Mouse (Mus musculus) thymus, adult 2 months (tissue): Measurements from ENCODE around the gene Ly86. TPM values are rescaled to one million over a fixed set of nuclear protein-coding genes. Genes with fewer than 3 reads are reported as not detected.

ENCODE experiments used
- DNase-seq: peaks from one replicate; pipeline ENCODE4 v3.0.0; 2021
- H3K27ac ChIP-seq: fragments of 200-500 bp; 2 replicates; pipeline ENCODE4 v1.5.1; 2012; ENCODE audit warnings: low read length, control low read depth; ENCODE audit not compliant: control insufficient read depth, insufficient read depth
- H3K27me3 ChIP-seq: fragments of 200-500 bp; 2 replicates; pipeline ENCODE4 v1.6.1; 2012; ENCODE audit warnings: mild to moderate bottlenecking, low read length, moderate library complexity, mixed read lengths; ENCODE audit not compliant: control insufficient read depth, insufficient read depth
- H3K36me3 ChIP-seq: fragments of 200-500 bp; 2 replicates; pipeline ENCODE4 v1.6.1; 2012; ENCODE audit warnings: mild to moderate bottlenecking, low read length, moderate library complexity; ENCODE audit not compliant: control insufficient read depth, insufficient read depth
- H3K4me1 ChIP-seq: fragments of 200-500 bp; replicated peaks from 2 replicates; pipeline ENCODE4 v1.6.1; 2012; ENCODE audit warnings: low read length; ENCODE audit not compliant: control insufficient read depth, insufficient read depth
- H3K4me3 ChIP-seq: fragments of 200-500 bp; 2 replicates; pipeline ENCODE4 v1.5.1; 2012; ENCODE audit warnings: mild to moderate bottlenecking, low read length, control low read depth, moderate library complexity; ENCODE audit not compliant: control insufficient read depth, insufficient read depth
- CTCF ChIP-seq: fragments of 200-500 bp; IDR thresholded peaks from 2 replicates; pipeline ENCODE4 v1.5.1; 2012; ENCODE audit warnings: mild to moderate bottlenecking, control low read depth, low read length, moderate library complexity, borderline replicate concordance; ENCODE audit not compliant: control insufficient read depth, poor library complexity, insufficient read depth; ENCODE audit errors: extremely low read depth
- POLR2A ChIP-seq: fragments of 200-500 bp; IDR thresholded peaks from 2 replicates; pipeline ENCODE4 v1.6.1; 2012; ENCODE audit warnings: mild to moderate bottlenecking, low read length, control low read depth, moderate library complexity; ENCODE audit not compliant: control insufficient read depth, poor library complexity, insufficient read depth; ENCODE audit errors: extremely low read depth
- WGBS: fragments of 180-500 bp; shearing (Covaris S2); methylation state at CpG from one replicate; pipeline ENCODE4 v1.1.7; 2018; 5-methylcytosine and 5-hydroxymethylcytosine counted together
- polyA plus RNA-seq: library from polyadenylated mRNA; depleted of rRNA; stranded (reverse); fragments of >200 nt; gene quantifications from 2 replicates; pipeline ENCODE4 v1.2.3, GENCODE M21; 2012; rRNA removed

The Ly86 gene
- polyA plus RNA-seq = 14.2 and 14.4 TPM in 2 replicates

DNA sequence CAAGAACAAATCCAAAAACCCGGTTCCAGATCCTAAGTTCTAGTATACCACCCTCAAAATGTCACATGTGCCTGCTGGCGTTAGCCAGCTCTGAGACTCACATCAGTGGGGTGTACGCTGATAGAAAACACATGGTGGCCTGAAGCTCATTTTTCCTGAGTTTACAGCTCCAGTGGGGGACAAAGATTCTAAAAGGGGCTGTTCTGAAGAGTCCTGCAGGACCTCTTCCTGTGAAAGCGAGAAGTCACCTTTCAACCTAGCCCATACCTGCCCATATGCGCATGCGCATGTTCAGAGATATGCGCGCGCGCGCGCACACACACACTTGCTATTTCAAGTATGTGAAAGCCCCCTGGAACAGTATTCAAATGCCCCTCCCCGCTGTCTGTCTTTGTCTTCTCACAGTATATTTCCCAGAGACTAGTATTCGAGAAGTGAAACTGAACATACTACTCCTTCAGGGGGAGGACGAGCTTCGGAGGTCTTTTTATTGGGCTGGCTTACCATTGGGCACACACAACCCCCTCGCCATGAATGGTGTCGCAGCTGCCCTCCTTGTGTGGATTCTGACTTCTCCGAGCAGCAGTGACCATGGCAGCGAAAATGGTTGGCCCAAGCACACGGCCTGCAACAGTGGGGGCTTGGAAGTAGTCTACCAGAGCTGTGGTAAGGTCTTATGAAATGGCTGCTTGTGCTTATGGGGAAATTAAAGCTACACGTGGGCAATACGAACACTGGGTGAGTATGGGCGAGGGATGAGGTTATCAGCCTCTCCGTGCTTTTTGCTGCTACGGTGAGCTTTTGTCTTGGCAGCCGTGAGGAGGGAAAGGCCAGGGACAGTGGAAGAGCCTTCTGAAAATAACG lies at the start of gene Ly86:
Gene Ly86 (plus strand): TSS at position 300 of the 864 bp plus-strand sequence.
- Histone ChIP-seq H3K4me3 (no peak within 1 kb of the TSS), H3K4me1 (peaks cover 5% of the 10 kb centered on the region), H3K27me3 (no peaks in the 10 kb centered on the region), H3K36me3 (no peaks in the 10 kb centered on the region), H3K27ac (no peak within 1 kb of the TSS)
- no peak for TF ChIP-seq CTCF
- no peak for TF ChIP-seq POLR2A
- DNase-seq = no peak
- 91% methylated on average over 28 of the region's 28 CpGs for WGBS

DNA sequence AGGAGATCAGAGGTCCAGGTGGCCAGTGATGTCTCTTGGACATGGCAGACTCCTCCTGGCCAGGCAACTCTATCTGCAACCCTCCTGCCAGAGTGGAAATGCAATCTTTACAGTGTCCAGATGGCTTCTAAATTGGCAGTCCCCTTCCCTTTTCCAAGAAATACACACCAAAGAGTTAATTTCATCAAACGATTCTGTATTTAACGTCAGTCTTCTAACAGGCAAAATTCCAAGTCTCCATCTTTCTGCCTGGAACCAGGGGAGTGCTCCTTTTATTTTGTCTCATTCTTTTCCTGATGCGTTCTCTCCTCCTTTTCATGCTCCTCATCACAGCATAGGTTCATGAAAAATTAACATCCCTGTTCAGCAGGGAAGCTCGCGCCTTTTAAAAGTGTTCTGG lies 47.1 kb upstream of the Ly86 start:
- TF ChIP-seq CTCF (no peak), POLR2A (no peak)
- Histone ChIP-seq H3K4me1 (no peaks in the 10 kb centered on the region), H3K27ac (no peak overlapping the region), H3K36me3 (no peaks in the 10 kb centered on the region), H3K4me3 (no peak overlapping the region), H3K27me3 (no peaks in the 10 kb centered on the region)
- 96% methylated on average over 5 of the region's 5 CpGs for WGBS
- DNase-seq = no peak

DNA sequence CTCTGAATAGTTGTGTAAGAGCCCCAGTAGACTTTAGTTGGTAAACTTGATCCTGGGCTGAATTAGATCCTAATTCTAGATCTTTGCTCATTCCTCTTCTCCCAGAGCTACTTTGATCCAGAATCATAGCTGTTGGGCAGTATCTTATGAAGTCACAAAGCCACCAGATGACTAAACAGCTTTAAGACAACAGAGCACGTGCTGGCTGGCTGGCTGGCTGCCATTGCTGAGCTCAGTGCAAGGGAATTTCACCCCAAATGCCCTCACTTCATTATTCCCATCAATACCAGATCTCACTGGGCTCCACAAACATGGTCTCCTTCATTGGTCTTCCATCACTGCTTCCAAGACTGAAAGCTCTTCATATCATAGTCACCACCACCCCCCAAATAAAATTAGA lies 46.2 kb upstream of the Ly86 start:
- Histone ChIP-seq H3K4me1 (no peaks in the 10 kb centered on the region), H3K4me3 (no peak overlapping the region), H3K36me3 (no peaks in the 10 kb centered on the region), H3K27ac (no peak overlapping the region), H3K27me3 (no peaks in the 10 kb centered on the region)
- WGBS = 85% methylated on average over 1 of the region's 1 CpGs
- TF ChIP-seq CTCF (no peak), POLR2A (no peak)
- DNase-seq = no peak

DNA sequence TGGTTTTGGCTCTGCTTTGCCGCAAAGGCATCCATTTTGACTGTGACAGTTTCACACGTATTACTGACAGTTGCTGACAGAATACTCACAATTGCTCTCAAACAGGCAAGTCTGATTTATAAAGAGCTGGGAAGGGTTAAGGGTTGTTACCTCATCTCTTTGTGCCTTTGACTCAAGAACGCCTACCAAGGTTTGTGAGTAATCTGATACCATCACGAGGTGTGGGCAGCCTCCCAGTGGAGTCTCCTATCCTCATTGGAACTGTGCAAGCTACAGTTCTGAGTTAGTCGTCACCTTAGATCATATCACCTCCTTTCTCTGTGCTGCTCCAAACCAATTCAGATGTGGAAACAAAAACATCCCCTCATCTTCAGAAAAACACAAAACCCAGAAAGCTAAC lies 42.1 kb upstream of the Ly86 start:
- no peak for TF ChIP-seq CTCF
- no peak for TF ChIP-seq POLR2A
- Histone ChIP-seq H3K27me3 (no peaks in the 10 kb centered on the region), H3K4me1 (peaks cover 4% of the 10 kb centered on the region), H3K36me3 (no peaks in the 10 kb centered on the region), H3K27ac (no peak overlapping the region), H3K4me3 (no peak overlapping the region)
- 84% methylated on average over 5 of the region's 5 CpGs for WGBS
- DNase-seq = no peak

DNA sequence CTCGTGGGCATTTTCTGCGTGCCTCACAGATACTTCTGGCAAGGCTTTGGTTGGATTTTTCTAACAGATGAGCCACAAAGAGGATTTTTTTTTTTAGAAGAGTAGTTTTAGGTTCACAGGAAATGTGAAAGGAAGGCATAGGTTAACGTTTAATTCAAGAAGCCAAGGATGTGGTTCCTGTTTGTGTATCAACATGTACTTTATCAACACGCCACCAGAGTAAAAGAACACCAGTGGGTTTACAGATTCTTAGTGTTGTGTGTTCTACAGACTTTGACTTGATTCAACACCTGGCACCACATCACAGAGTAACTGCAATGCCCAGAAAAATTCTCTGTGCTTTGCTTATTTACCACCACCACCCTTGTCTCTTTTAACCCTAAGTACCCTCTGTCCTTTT lies 37.0 kb upstream of the Ly86 start:
- 1% methylated on average over 4 of the region's 4 CpGs for WGBS
- H3K4me3 ChIP-seq = no peak overlapping the region
- TF ChIP-seq POLR2A (no peak), CTCF (no peak)
- peak overlapping the region; percentile 73 for H3K27ac ChIP-seq
- H3K4me1 ChIP-seq = peaks cover 27% of the 10 kb centered on the region
- H3K27me3 ChIP-seq = no peaks in the 10 kb centered on the region
- H3K36me3 ChIP-seq = no peaks in the 10 kb centered on the region
- DNase-seq = peak; percentile 36

DNA sequence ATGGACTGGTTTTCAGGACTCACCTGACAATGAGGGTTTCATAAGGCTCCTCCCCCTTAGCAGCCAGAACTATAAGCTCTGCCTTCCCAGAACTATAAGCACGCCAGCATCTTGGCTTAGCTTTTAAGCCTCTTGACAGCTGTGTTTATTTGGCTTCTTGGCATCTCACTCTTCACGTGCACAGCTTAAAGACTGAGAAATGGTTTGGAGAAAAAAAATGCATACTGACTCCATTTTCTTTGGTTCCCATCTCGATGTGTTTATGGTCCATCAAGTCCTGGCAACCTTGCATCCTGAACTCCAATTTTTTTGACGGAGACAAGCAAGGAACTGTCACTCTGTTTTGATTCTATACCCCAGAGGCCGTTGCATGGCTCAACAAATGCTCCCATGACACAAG lies 35.7 kb upstream of the Ly86 start:
- H3K4me1 ChIP-seq = peaks cover 27% of the 10 kb centered on the region
- H3K27me3 ChIP-seq = no peaks in the 10 kb centered on the region
- DNase-seq = no peak
- no peak overlapping the region for H3K4me3 ChIP-seq
- no peaks in the 10 kb centered on the region for H3K36me3 ChIP-seq
- WGBS = 76% methylated on average over 5 of the region's 5 CpGs
- no peak overlapping the region for H3K27ac ChIP-seq
- TF ChIP-seq POLR2A (no peak), CTCF (no peak)
